Mouse (Mus musculus) forebrain, embryonic 16.5 days (tissue): ENCODE measurements at regions not wholly inside any gene's neighbourhood (a gene's known extent, or its start where the extent isn't known, plus 50 kb on each side); places are given as distances from the start of the nearest gene placed in this dataset.

Experiments used
- ATAC-seq: fragments of 200-750 bp; cut with Nextera tagmentation; 2 replicates; pipeline ENCODE4 v1.8.0; 2017; ENCODE audit warnings: mild to moderate bottlenecking, moderate library complexity
- H3K27ac ChIP-seq: fragments of 300-500 bp; sonication (generic); 2 replicates; pipeline ENCODE4 v1.5.1; 2014; ENCODE audit warnings: low read length, control low read depth
- H3K27me3 ChIP-seq: fragments of 300-500 bp; sonication (generic); replicated peaks from 2 replicates; pipeline ENCODE4 v1.6.1; 2014; ENCODE audit warnings: low read length; ENCODE audit not compliant: control insufficient read depth, insufficient read depth
- H3K36me3 ChIP-seq: fragments of 300-500 bp; sonication (generic); 2 replicates; pipeline ENCODE4 v1.6.1; 2014; ENCODE audit not compliant: control insufficient read depth, insufficient read depth
- H3K4me1 ChIP-seq: fragments of 300-500 bp; sonication (generic); replicated peaks from 2 replicates; pipeline ENCODE4 v1.6.1; 2014; ENCODE audit warnings: low read length; ENCODE audit not compliant: control insufficient read depth, insufficient read depth
- H3K4me2 ChIP-seq: fragments of 300-500 bp; sonication (generic); 2 replicates; pipeline ENCODE4 v1.6.1; 2014; ENCODE audit warnings: mild to moderate bottlenecking, low read length, control low read depth
- H3K4me3 ChIP-seq: fragments of 300-500 bp; sonication (generic); replicated peaks from 2 replicates; pipeline ENCODE4 v1.5.1; 2014; ENCODE audit warnings: mild to moderate bottlenecking, low read length, control low read depth
- H3K9ac ChIP-seq: fragments of 300-500 bp; sonication (generic); replicated peaks from 2 replicates; pipeline ENCODE4 v1.6.1; 2014; ENCODE audit warnings: low read depth, low read length, control low read depth
- H3K9me3 ChIP-seq: fragments of 300-500 bp; sonication (generic); 2 replicates; pipeline ENCODE4 v1.6.1; 2016; ENCODE audit warnings: low read length; ENCODE audit not compliant: control insufficient read depth
- WGBS: fragments of 180-500 bp; shearing (Covaris S2); extraction: QIAGEN DNeasy Blood & Tissue Kit; methylation state at CpG from one replicate; pipeline ENCODE4 v1.1.7; 2014; 5-methylcytosine and 5-hydroxymethylcytosine counted together

DNA sequence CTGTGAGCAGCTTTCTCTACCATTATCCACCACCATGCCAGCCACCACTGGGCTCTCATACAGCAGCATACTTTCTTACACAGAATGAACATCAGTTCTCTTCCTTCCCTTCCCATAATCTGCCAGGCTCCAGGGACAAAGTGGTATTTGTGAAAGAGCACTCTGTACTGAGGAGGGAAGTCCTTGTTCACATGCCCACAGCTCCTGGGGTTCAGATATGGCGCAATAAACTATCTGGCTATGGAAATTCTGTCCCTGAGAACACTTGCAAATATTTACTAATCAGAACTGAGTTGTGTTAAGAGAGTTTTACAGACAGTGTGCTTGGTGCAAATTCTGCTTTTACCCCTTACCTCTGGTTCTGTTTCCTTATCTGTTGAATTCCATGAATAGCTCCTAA is 74.2 kb upstream of the Ralgapa2 start:
- ATAC-seq, result no peak
- 97% methylated on average over 1 of the region's 1 CpGs for WGBS
- H3K4me2 ChIP-seq, result no peak overlapping the region
- H3K27me3 ChIP-seq, result no peaks in the 10 kb centered on the region
- no peak overlapping the region for H3K9ac ChIP-seq
- no peaks in the 10 kb centered on the region for H3K9me3 ChIP-seq
- no peak overlapping the region for H3K4me3 ChIP-seq
- H3K36me3 ChIP-seq, result no peaks in the 10 kb centered on the region
- no peaks in the 10 kb centered on the region for H3K4me1 ChIP-seq
- no peak overlapping the region for H3K27ac ChIP-seq

DNA sequence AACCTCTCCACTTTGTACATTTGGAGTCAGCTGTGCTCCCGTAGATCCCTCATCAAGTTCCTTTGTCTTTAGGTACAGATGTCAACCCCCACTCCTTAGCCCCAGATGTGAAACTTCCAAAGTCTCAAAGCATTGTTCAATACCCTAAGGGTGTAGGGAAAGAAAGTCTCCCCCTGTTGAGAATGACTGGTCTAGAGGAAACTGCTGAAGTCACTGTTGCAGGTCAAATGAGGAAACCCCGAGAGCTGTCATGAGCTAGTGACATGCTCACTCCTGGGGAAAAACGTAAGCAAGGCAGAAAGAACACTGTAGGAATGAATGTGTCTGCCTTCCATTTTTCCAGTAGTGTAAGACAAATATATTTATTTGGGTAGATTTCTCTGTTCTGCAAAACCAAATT is 74.8 kb upstream of the Ralgapa2 start:
- 71% methylated on average over 3 of the region's 3 CpGs for WGBS
- no peak overlapping the region for H3K4me3 ChIP-seq

DNA sequence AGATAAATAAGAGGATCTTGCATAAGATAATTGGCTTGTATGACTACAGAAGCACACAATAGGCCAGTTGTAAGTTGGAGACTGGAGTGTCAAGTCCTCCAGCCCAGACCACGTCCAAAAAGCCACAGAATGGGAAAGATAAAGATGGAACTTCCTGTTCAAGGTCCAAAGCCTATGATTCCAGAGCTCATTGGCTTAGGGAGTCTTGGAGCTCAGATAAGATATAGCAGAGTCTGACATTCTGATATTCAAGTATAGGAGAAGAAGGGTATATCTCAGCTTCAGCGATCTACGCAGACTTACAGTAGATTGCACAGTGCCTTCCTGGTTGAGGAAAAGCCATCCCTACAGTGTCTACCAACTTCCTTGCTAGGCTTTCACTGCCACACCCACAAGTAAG is 77.7 kb upstream of the Ralgapa2 start:
- Histone ChIP-seq H3K27me3 (no peaks in the 10 kb centered on the region), H3K27ac (no peak overlapping the region), H3K9ac (no peak overlapping the region), H3K4me3 (no peak overlapping the region), H3K9me3 (no peaks in the 10 kb centered on the region), H3K4me2 (no peak overlapping the region), H3K4me1 (no peaks in the 10 kb centered on the region), H3K36me3 (no peaks in the 10 kb centered on the region)
- ATAC-seq, result no peak
- 80% methylated on average over 3 of the region's 3 CpGs for WGBS

More for the DNA sequence above, 74.8 kb upstream of the Ralgapa2 start:
- Histone ChIP-seq H3K9me3 (no peaks in the 10 kb centered on the region), H3K4me1 (no peaks in the 10 kb centered on the region), H3K9ac (no peak overlapping the region), H3K27me3 (no peaks in the 10 kb centered on the region), H3K4me2 (no peak overlapping the region), H3K27ac (no peak overlapping the region), H3K36me3 (no peaks in the 10 kb centered on the region)
- ATAC-seq, result no peak

DNA sequence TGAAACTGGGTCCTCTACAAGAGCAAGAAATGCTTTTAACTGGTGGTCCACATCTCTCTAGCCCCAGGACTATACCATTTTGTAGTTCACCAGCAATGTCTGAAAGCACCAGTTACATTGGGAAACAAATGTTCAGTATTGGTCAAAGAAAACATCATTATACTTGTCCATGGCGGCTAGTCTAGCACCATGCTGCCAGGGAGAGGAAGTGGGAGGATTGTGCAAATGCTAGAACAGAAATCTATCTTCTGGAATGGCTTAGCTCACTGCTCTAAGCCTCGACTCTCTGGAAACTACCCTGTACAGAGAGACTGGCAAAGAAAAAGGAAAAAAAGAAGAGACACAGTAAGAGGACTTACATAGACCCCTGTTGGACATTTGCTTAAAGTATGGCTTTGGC is 81.1 kb upstream of the Ralgapa2 start:
- WGBS, result 91% methylated on average over 2 of the region's 2 CpGs
- no peaks in the 10 kb centered on the region for H3K4me1 ChIP-seq
- H3K9ac ChIP-seq, result no peak overlapping the region
- H3K4me2 ChIP-seq, result no peak overlapping the region
- no peaks in the 10 kb centered on the region for H3K9me3 ChIP-seq
- H3K27me3 ChIP-seq, result no peaks in the 10 kb centered on the region
- no peak overlapping the region for H3K27ac ChIP-seq
- no peak for ATAC-seq
- H3K4me3 ChIP-seq, result no peak overlapping the region
- no peaks in the 10 kb centered on the region for H3K36me3 ChIP-seq

DNA sequence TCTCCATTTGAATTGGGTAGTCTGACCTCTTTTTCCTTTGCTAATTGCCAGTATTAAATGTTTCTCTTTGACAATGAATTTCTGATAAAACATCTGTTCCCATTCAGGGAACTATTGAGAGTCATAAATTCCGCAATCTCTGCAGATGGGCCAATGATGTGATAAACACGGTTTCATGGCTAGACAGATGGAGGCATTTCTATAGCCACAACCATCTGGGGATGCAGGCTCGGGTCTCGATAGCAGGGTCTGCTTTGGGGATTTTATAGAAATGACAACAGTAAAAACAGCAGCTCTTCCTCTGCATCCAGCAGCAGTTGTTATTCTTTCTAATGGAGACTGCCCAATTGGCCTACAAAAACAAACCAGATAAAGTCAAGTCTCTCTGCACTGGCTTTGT is 82.1 kb upstream of the Ralgapa2 start:
- H3K27ac ChIP-seq, result no peak overlapping the region
- no peaks in the 10 kb centered on the region for H3K36me3 ChIP-seq
- no peak overlapping the region for H3K9ac ChIP-seq
- H3K27me3 ChIP-seq, result no peaks in the 10 kb centered on the region
- no peak overlapping the region for H3K4me2 ChIP-seq
- H3K4me1 ChIP-seq, result no peaks in the 10 kb centered on the region
- ATAC-seq, result peak; percentile 58
- WGBS, result 53% methylated on average over 4 of the region's 4 CpGs
- H3K9me3 ChIP-seq, result no peaks in the 10 kb centered on the region
- H3K4me3 ChIP-seq, result no peak overlapping the region

DNA sequence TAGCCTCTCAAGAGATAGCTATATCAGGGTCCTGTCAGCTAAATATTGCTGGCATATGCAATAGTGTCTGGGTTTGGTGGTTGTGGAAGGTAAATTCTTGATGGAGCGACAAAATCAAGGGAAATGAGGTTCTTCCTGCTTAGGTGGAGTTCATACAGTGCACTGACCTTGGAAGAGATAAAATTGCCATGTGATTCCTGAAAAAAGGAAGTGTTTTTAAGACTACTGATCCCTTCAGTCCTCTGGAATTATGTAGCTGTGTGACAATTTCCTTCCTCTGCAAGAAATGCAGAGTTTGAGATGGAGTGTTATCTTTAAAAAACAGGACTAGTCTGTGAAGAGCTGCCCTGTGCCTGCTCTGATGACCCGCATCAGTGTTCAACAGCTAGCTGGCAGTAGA is 83.5 kb upstream of the Ralgapa2 start:
- Histone ChIP-seq H3K9me3 (no peaks in the 10 kb centered on the region), H3K27ac (no peak overlapping the region), H3K4me3 (no peak overlapping the region), H3K36me3 (no peaks in the 10 kb centered on the region), H3K4me2 (no peak overlapping the region), H3K9ac (no peak overlapping the region), H3K4me1 (no peaks in the 10 kb centered on the region), H3K27me3 (no peaks in the 10 kb centered on the region)
- 85% methylated on average over 2 of the region's 2 CpGs for WGBS
- ATAC-seq, result no peak

DNA sequence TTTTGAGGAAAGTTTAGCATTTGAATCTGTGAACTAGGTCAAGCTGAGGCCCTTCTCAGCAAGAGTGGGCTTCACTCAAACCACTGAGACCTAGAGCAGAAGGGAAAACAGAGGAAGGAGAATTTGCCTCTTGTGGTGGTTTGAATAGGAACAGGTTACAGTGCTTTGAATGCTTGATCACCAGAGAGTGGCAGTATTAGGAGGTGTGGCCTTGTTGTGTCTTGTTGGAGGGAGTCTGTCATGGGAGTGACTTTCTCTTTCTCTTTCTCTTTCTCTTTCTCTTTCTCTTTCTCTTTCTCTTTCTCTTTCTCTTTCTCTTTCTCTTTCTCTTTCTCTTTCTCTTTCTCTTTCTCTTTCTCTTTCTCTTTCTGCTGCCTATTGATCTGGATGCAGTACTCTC is 94.0 kb upstream of the Ralgapa2 start:
- Histone ChIP-seq H3K27me3 (no peaks in the 10 kb centered on the region), H3K9me3 (no peaks in the 10 kb centered on the region), H3K9ac (no peak overlapping the region), H3K4me1 (no peaks in the 10 kb centered on the region), H3K27ac (no peak overlapping the region), H3K36me3 (no peaks in the 10 kb centered on the region), H3K4me2 (no peak overlapping the region), H3K4me3 (no peak overlapping the region)
- no peak for ATAC-seq

DNA sequence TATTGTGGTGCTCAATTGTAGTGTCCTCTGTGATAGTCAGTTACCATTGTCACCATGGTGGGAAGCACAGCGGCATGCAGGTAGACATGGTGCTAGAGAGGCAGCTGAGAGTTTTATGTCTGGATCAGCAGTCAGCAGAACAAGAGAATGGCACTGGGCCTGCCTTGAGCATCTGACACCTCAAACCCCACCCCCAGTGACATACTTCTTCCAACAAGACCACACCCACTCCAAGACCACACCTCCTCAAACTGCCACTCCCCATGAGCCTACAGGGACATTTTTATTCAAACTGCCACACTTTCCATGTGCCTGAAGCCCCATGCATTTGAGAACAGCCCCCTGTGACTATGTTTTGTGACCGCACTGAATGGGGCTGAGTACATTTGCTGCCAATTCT is 98.8 kb upstream of the Ralgapa2 start:
- 99% methylated on average over 2 of the region's 2 CpGs for WGBS
- no peaks in the 10 kb centered on the region for H3K9me3 ChIP-seq

DNA sequence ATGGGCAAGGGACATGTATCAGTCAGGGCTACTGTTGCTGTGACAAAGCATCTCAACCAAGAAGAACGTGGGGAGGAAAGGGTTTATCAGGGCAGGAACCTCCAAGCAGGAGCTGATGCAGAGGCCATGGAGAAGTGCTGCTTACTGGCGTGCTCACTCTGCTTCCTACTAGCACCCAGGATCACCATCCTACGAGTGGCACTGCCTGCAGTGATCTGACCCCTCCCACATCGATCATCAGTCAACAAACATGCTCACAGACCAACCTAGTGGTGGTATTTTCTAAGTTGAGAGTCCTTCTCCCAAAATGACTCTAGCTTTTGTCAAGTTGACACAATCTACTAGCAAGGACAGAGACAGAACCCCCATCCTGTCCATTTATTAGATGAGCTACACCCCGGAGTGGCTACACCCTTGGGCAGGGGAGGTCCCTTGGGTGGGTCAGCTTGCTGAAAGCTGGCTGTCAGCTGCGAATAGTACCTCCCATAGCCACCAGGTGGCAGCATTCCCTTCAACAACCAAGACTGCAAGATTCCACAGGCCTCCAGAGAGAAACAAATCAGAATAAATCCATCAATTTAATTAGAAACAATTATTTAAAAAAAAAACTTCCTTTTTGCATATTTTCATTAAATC is 99.9 kb upstream of the Ralgapa2 start:
- Histone ChIP-seq H3K9ac (no peak overlapping the region), H3K4me2 (no peak overlapping the region), H3K36me3 (no peaks in the 10 kb centered on the region), H3K27me3 (no peaks in the 10 kb centered on the region), H3K4me3 (no peak overlapping the region), H3K4me1 (peaks cover 2% of the 10 kb centered on the region; the same call in 1 of the 2 replicates), H3K27ac (no peak overlapping the region), H3K9me3 (no peaks in the 10 kb centered on the region)
- 43% methylated on average over 6 of the region's 6 CpGs for WGBS
- ATAC-seq, result peak; percentile 59

More for the DNA sequence above, 98.8 kb upstream of the Ralgapa2 start:
- ATAC-seq, result no peak
- Histone ChIP-seq H3K4me3 (no peak overlapping the region), H3K9ac (no peak overlapping the region), H3K27ac (no peak overlapping the region), H3K36me3 (no peaks in the 10 kb centered on the region), H3K27me3 (no peaks in the 10 kb centered on the region), H3K4me1 (peaks cover 2% of the 10 kb centered on the region; the same call in 1 of the 2 replicates), H3K4me2 (no peak overlapping the region)
